Mouse (Mus musculus): ENCODE results near the gene Sdhaf2.

DNA sequence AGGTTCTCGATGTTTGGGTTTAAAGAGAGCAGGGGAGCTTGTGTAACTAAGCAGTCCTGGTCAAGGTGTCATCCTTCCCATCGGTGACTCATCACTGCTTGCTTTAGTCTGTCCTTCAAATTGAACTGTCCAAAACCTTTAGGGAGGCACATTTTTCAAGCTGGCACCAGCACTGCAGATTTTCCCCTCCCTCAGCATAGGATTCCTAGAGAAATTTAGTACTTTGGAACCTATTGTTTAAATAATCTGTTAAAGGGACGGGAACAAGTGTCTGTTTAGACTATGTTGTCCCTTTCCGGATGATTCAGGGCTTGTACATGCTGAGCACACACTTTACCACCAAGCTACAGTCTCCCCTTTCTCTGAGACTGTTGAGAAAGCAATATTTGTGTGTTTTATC is 39.3 kb upstream of the Sdhaf2 start:
- TF ChIP-seq CTCF (IDR thresholded peaks at IDR 0.05; ENCODE audit: low read depth) (no peak), EP300 (IDR thresholded peaks at IDR 0.05; ENCODE audit: low read depth) (no peak)

Measured in liver, postnatal 0 days (tissue).